Mouse (Mus musculus) C2C12 (cell line): Measurements from ENCODE around the gene 1700025G04Rik.

ENCODE experiments used
- CEBPB ChIP-seq: IDR thresholded peaks from one replicate; pipeline ENCODE4 v1.6.1; 2011; ENCODE audit warnings: low read depth, mild to moderate bottlenecking, control low read depth, moderate library complexity
- CTCF ChIP-seq: IDR thresholded peaks from one replicate; pipeline ENCODE4 v1.5.1; 2011; ENCODE audit not compliant: control insufficient read depth, insufficient read depth, insufficient read length
- FOSL1 ChIP-seq: IDR thresholded peaks from one replicate; pipeline ENCODE4 v1.8.0; 2011; ENCODE audit warnings: mild to moderate bottlenecking, low read length; ENCODE audit not compliant: poor library complexity, insufficient read depth, severe bottlenecking
- MAX ChIP-seq: IDR thresholded peaks from one replicate; pipeline ENCODE4 v1.6.1; 2011; ENCODE audit warnings: mild to moderate bottlenecking, control low read depth
- MYOD1 ChIP-seq: IDR thresholded peaks from one replicate; pipeline ENCODE4 v1.6.1; 2011; ENCODE audit warnings: low read depth; ENCODE audit not compliant: control insufficient read depth, insufficient read length
- MYOG ChIP-seq: IDR thresholded peaks from one replicate; pipeline ENCODE4 v1.6.1; 2011; ENCODE audit not compliant: control insufficient read depth, insufficient read length; ENCODE audit errors: extremely low read depth
- USF1 ChIP-seq: IDR thresholded peaks from one replicate; pipeline ENCODE4 v1.6.1; 2011; ENCODE audit warnings: low read depth, mild to moderate bottlenecking, control low read depth, moderate library complexity

- no peak for TF ChIP-seq CTCF
- no peak for TF ChIP-seq USF1
- TF ChIP-seq MYOG = no peak
- TF ChIP-seq MAX = no peak
- TF ChIP-seq CEBPB = no peak
- no peak for TF ChIP-seq FOSL1
- no peak for TF ChIP-seq MYOD1
Measured at GRCm38 (mm10) chr1:152086951-152087350, 3.0 kb downstream of the 1700025G04Rik start.
